Mouse (Mus musculus): Measurements from ENCODE around the gene Psmg4.
A peak's percentile ranks its signal among the peaks of the same experiment; 100 is the strongest.

Psmg4 gene

GRCm38 (mm10) chr13:34205216-34205615 lies 42.5 kb downstream of the Psmg4 start:
- DNase-seq (ENCODE audit: low spot score), result no peak

GRCm38 (mm10) chr13:34207714-34208470 lies 45.1 kb downstream of the Psmg4 start:
- DNase-seq (ENCODE audit: low spot score), result no peak

- DNase-seq (ENCODE audit: low spot score), result no peak
Observed at GRCm38 (mm10) chr13:34211261-34211775, 48.6 kb downstream of the Psmg4 start.

GRCm38 (mm10) chr13:34212735-34213212 lies 50.0 kb downstream of the Psmg4 start:
- DNase-seq (ENCODE audit: low spot score), result no peak

- no peak for DNase-seq (ENCODE audit: low spot score)
Observed at GRCm38 (mm10) chr13:34214855-34215254, 52.1 kb downstream of the Psmg4 start.

- no peak for DNase-seq (ENCODE audit: low spot score)
Observed at GRCm38 (mm10) chr13:34218776-34219175, 56.0 kb downstream of the Psmg4 start.

- no peak for DNase-seq (ENCODE audit: low spot score)
Observed at GRCm38 (mm10) chr13:34219728-34220127, 57.0 kb downstream of the Psmg4 start.

- peak; percentile 36 for DNase-seq (ENCODE audit: low spot score)
Observed at GRCm38 (mm10) chr13:34222985-34223384, 60.2 kb downstream of the Psmg4 start.

GRCm38 (mm10) chr13:34226940-34227339 lies 64.2 kb downstream of the Psmg4 start:
- DNase-seq (ENCODE audit: low spot score), result no peak

Measured in MN1 (cell line).